Mouse (Mus musculus): Measurements from ENCODE around the gene Gm30083. TPM values are rescaled to one million over a fixed set of nuclear protein-coding genes. Genes with fewer than 3 reads are reported as not detected.

Gm30083 gene
- polyA plus RNA-seq, 1 experiment from 2014 or later, result not detected

DNA sequence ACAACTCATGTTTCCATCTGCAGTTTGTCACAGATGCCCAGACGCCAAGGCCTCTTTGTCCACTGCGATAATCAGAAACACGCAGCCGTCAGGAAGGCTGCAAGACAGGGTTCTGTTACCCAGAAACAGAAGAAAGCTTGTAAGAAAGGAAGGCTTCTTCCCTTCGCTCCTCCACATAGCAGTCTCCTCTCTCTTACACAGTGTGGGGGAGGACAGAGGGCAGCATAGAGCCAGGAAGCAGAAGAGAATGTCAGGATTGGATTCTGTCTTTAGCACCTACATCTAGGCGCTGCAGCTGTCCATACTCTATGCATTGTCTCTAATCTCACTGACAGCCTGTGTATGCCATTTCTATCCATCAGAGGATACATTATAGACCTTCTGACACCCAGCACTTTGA is 17.6 kb downstream of the Gm30083 start:
- Histone ChIP-seq H3K36me3 (no peaks in the 10 kb centered on the region), H3K9me3 (no peaks in the 10 kb centered on the region), H3K27ac (replicated peaks) (no peak overlapping the region), H3K27me3 (no peaks in the 10 kb centered on the region), H3K4me2 (replicated peaks) (no peak overlapping the region), H3K9ac (replicated peaks) (no peak overlapping the region), H3K4me1 (0 out of 2 replicates have a peak, but pooled peaks cover 3% of the 10 kb centered on the region), H3K4me3 (no peak overlapping the region)
- WGBS, result 65% methylated on average over 6 of the region's 6 CpGs
- no peak for ATAC-seq (replicated peaks)

- Histone ChIP-seq H3K36me3 (no peaks in the 10 kb centered on the region), H3K4me1 (0 out of 2 replicates have a peak, but pooled peaks cover 3% of the 10 kb centered on the region), H3K4me3 (no peak overlapping the region), H3K9ac (replicated peaks) (no peak overlapping the region), H3K27ac (replicated peaks) (no peak overlapping the region), H3K4me2 (replicated peaks) (no peak overlapping the region), H3K27me3 (no peaks in the 10 kb centered on the region), H3K9me3 (no peaks in the 10 kb centered on the region)
- 88% methylated on average over 6 of the region's 6 CpGs for WGBS
- no peak for ATAC-seq (replicated peaks)
Measured at GRCm38 (mm10) chr14:33993521-33994289, 21.3 kb downstream of the Gm30083 start.

DNA sequence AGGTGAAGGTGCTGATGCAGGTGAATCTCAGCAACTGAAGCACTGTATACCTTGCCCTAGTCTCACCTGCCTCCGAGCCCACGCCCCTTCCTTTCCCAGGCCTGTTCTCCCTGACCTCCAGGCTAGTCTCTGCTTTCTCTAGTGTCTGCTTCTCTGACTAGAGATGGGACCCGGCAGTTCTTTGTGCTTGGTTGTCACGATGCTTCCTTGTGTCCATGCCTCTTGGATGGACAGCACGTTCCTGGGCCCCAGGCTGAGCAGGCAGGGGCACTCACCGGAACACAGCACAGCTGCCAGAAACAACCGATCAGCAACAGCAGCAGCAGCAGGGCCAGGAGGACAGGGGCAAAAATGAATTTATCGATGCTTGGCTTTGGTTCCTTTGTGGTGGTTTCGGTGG is 21.9 kb downstream of the Gm30083 start:
- Histone ChIP-seq H3K4me1 (0 out of 2 replicates have a peak, but pooled peaks cover 3% of the 10 kb centered on the region), H3K4me3 (no peak overlapping the region), H3K9ac (replicated peaks) (no peak overlapping the region), H3K27me3 (no peaks in the 10 kb centered on the region), H3K4me2 (replicated peaks) (no peak overlapping the region), H3K36me3 (no peaks in the 10 kb centered on the region), H3K9me3 (no peaks in the 10 kb centered on the region), H3K27ac (replicated peaks) (no peak overlapping the region)
- no peak for ATAC-seq (replicated peaks)
- 91% methylated on average over 9 of the region's 9 CpGs for WGBS

- no peak overlapping the region for H3K4me2 ChIP-seq (replicated peaks)
- H3K36me3 ChIP-seq, result no peaks in the 10 kb centered on the region
- no peaks in the 10 kb centered on the region for H3K27me3 ChIP-seq
- no peak overlapping the region for H3K9ac ChIP-seq (replicated peaks)
- 83% methylated on average over 4 of the region's 4 CpGs for WGBS
- no peak overlapping the region for H3K27ac ChIP-seq (replicated peaks)
- no peak overlapping the region for H3K4me3 ChIP-seq
- no peaks in the 10 kb centered on the region for H3K4me1 ChIP-seq
- ATAC-seq (replicated peaks), result no peak
- H3K9me3 ChIP-seq, result no peaks in the 10 kb centered on the region
Measured at GRCm38 (mm10) chr14:33991971-33992370, 23.0 kb downstream of the Gm30083 start.

GRCm38 (mm10) chr14:33989201-33989600 is 25.8 kb downstream of the Gm30083 start:
- Histone ChIP-seq H3K9me3 (no peaks in the 10 kb centered on the region), H3K27ac (replicated peaks) (no peak overlapping the region), H3K4me1 (no peaks in the 10 kb centered on the region), H3K9ac (replicated peaks) (no peak overlapping the region), H3K4me2 (replicated peaks) (no peak overlapping the region), H3K27me3 (no peaks in the 10 kb centered on the region), H3K4me3 (no peak overlapping the region), H3K36me3 (no peaks in the 10 kb centered on the region)
- WGBS, result 49% methylated on average over 3 of the region's 3 CpGs
- no peak for ATAC-seq (replicated peaks)

- 2% methylated on average over 25 of the region's 25 CpGs for WGBS
- H3K27ac ChIP-seq (replicated peaks), result no peak within 1 kb of the TSS
Measured at GRCm38 (mm10) chr14:33978604-33979059, 36.4 kb downstream of the Gm30083 start, which contains the start of gene Zfp488. Gene Zfp488, minus strand, starts transcription at chr14:33978764.

GRCm38 (mm10) chr14:33977748-33978147 is 37.2 kb downstream of the Gm30083 start:
- no peaks in the 10 kb centered on the region for H3K36me3 ChIP-seq
- no peak for ATAC-seq (replicated peaks)
- H3K27me3 ChIP-seq, result 0 out of 2 replicates have a peak, but pooled peaks cover 3% of the 10 kb centered on the region
- WGBS, result 41% methylated on average over 7 of the region's 7 CpGs
- no peak overlapping the region for H3K4me2 ChIP-seq (replicated peaks)
- H3K9me3 ChIP-seq, result no peaks in the 10 kb centered on the region
- H3K4me3 ChIP-seq, result no peak overlapping the region
- no peak overlapping the region for H3K27ac ChIP-seq (replicated peaks)
- peaks cover 8% of the 10 kb centered on the region for H3K4me1 ChIP-seq
- H3K9ac ChIP-seq (replicated peaks), result no peak overlapping the region

More at GRCm38 (mm10) chr14:33978604-33979059, 36.4 kb downstream of the Gm30083 start, which contains the start of gene Zfp488:
- peak within 1 kb of the TSS; percentile 40 for H3K4me3 ChIP-seq
- ATAC-seq (replicated peaks), result 0 out of 2 replicates have a peak, but pooled peaks have one; percentile 55
- peak within 1 kb of the TSS; percentile 32 for H3K9ac ChIP-seq (replicated peaks)
- peak within 1 kb of the TSS; percentile 77 for H3K4me2 ChIP-seq (replicated peaks)
- H3K27me3 ChIP-seq, result 0 out of 2 replicates have a peak, but pooled peaks cover 3% of the 10 kb centered on the region
- peaks cover 8% of the 10 kb centered on the region for H3K4me1 ChIP-seq
- no peaks in the 10 kb centered on the region for H3K9me3 ChIP-seq
- no peaks in the 10 kb centered on the region for H3K36me3 ChIP-seq

- no peaks in the 10 kb centered on the region for H3K9me3 ChIP-seq
- H3K9ac ChIP-seq (replicated peaks), result no peak overlapping the region
- no peaks in the 10 kb centered on the region for H3K36me3 ChIP-seq
- WGBS, result 66% methylated on average over 5 of the region's 5 CpGs
- H3K4me1 ChIP-seq, result peaks cover 8% of the 10 kb centered on the region
- no peak overlapping the region for H3K27ac ChIP-seq (replicated peaks)
- no peak for ATAC-seq (replicated peaks)
- no peak overlapping the region for H3K4me3 ChIP-seq
- no peak overlapping the region for H3K4me2 ChIP-seq (replicated peaks)
- 0 out of 2 replicates have a peak, but pooled peaks cover 3% of the 10 kb centered on the region for H3K27me3 ChIP-seq
Measured at GRCm38 (mm10) chr14:33974752-33975151, 40.2 kb downstream of the Gm30083 start.

- no peaks in the 10 kb centered on the region for H3K4me1 ChIP-seq
- no peak overlapping the region for H3K9ac ChIP-seq (replicated peaks)
- no peaks in the 10 kb centered on the region for H3K9me3 ChIP-seq
- H3K4me2 ChIP-seq (replicated peaks), result no peak overlapping the region
- H3K4me3 ChIP-seq, result no peak overlapping the region
- no peaks in the 10 kb centered on the region for H3K36me3 ChIP-seq
- H3K27ac ChIP-seq (replicated peaks), result no peak overlapping the region
- 52% methylated on average over 7 of the region's 7 CpGs for WGBS
- H3K27me3 ChIP-seq, result no peaks in the 10 kb centered on the region
- ATAC-seq (replicated peaks), result no peak
Measured at GRCm38 (mm10) chr14:33972679-33973078, 42.3 kb downstream of the Gm30083 start.

DNA sequence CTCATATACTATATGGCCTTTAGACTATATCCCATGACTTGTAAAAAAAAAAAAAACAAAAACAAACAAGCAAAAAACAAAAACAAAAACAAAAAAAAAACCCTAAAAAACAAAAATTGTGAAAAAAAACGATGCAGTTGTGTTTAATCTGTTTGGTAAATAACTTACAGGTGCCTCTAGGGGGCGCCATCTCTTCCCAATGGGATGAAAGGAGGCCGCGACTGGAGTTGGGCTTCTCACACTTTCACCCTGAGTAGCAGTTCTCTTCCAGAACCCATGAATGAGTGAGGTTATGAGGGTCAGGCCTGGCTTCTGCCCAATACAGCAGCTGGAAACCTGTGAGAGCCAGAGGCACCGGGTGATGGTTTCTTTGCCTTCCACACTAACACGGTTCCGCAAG is 49.3 kb downstream of the Gm30083 start:
- no peak for ATAC-seq (replicated peaks)
- Histone ChIP-seq H3K9ac (replicated peaks) (no peak overlapping the region), H3K27me3 (no peaks in the 10 kb centered on the region), H3K4me1 (no peaks in the 10 kb centered on the region), H3K27ac (replicated peaks) (no peak overlapping the region), H3K36me3 (no peaks in the 10 kb centered on the region), H3K4me2 (replicated peaks) (no peak overlapping the region), H3K9me3 (no peaks in the 10 kb centered on the region), H3K4me3 (no peak overlapping the region)
- 70% methylated on average over 7 of the region's 7 CpGs for WGBS

DNA sequence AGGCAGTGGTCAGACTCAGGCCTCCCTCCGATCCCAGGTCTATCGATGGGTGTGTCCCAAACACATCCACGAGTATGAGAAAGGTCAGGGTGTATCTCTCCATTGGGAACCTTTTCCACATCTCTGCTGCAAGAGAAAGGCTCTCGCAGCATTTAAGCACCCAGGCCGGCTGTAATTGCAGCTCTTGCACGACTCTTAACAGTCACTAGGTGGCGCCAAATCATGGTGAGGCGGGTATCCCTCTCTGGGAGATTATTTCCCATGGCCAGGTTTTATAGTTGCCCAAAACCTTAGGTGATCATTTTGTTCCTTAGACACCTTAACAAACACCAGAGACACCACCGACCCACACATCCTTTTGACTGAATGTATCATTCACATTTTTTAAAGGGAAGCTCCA is 55.6 kb downstream of the Gm30083 start:
- H3K4me3 ChIP-seq, result no peak overlapping the region
- H3K9me3 ChIP-seq, result no peaks in the 10 kb centered on the region
- no peak for ATAC-seq (replicated peaks)
- no peaks in the 10 kb centered on the region for H3K36me3 ChIP-seq
- no peak overlapping the region for H3K27ac ChIP-seq (replicated peaks)
- 13% methylated on average over 9 of the region's 9 CpGs for WGBS
- H3K27me3 ChIP-seq, result no peaks in the 10 kb centered on the region
- H3K4me1 ChIP-seq, result no peaks in the 10 kb centered on the region
- H3K4me2 ChIP-seq (replicated peaks), result no peak overlapping the region
- no peak overlapping the region for H3K9ac ChIP-seq (replicated peaks)

GRCm38 (mm10) chr14:33958841-33959240 is 56.1 kb downstream of the Gm30083 start:
- no peak overlapping the region for H3K4me2 ChIP-seq (replicated peaks)
- H3K4me1 ChIP-seq, result no peaks in the 10 kb centered on the region
- no peak overlapping the region for H3K27ac ChIP-seq (replicated peaks)
- H3K9me3 ChIP-seq, result no peaks in the 10 kb centered on the region
- H3K9ac ChIP-seq (replicated peaks), result no peak overlapping the region
- H3K36me3 ChIP-seq, result no peaks in the 10 kb centered on the region
- no peaks in the 10 kb centered on the region for H3K27me3 ChIP-seq
- no peak for ATAC-seq (replicated peaks)
- 68% methylated on average over 3 of the region's 3 CpGs for WGBS
- no peak overlapping the region for H3K4me3 ChIP-seq
